Mouse (Mus musculus) heart, postnatal 25 days (tissue): ENCODE data around the gene Zfyve27. TPM values are rescaled to one million over a fixed set of nuclear protein-coding genes. Genes with fewer than 3 reads are reported as not detected.

ENCODE experiments used
- DNase-seq: peaks from one replicate; pipeline ENCODE4 v3.0.0; 2022; ENCODE audit warnings: low spot score
- intact Hi-C: fragments of 180-260 bp; cut with DNase I; formaldehyde crosslinking; loops from one replicate; pipeline ENCODE4 v1.15.1; 2025
- total RNA-seq, 2 experiments: library from RNA; stranded (reverse); gene quantifications; 2 replicates each; pipeline ENCODE4 v1.2.3; 2021

Gene Zfyve27
- total RNA-seq, 2 experiments from 2014 or later = 18.3 to 23.0 TPM

GRCm38 (mm10) chr19:42139724-42140517, 23.8 kb upstream of the Zfyve27 start:
- DNase-seq = no peak
- intact Hi-C loops = no loop called here

GRCm38 (mm10) chr19:42141998-42142397, 21.8 kb upstream of the Zfyve27 start:
- intact Hi-C loops = no loop called here

DNA sequence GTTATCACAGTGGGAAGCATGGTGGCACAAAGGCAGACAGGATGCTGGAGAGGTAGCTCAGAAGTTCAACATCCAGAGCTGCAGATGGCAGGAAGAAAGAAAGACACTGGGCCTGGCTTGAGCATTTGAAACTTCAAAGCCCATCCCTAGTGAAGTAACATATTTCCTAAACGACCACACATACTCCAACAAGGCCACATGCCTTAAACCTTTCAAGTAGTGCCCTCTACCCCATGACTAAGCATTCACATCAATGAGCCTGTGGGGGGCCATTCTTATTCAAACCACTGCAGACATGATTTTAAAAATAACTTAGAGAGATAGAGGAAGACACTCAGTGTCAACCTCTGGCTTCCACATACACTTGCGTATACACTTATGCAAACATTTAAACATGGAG, 21.0 kb upstream of the Zfyve27 start:
- intact Hi-C loops = no loop called here
- no peak for DNase-seq

More at GRCm38 (mm10) chr19:42141998-42142397, 21.8 kb upstream of the Zfyve27 start:
- no peak for DNase-seq

DNA sequence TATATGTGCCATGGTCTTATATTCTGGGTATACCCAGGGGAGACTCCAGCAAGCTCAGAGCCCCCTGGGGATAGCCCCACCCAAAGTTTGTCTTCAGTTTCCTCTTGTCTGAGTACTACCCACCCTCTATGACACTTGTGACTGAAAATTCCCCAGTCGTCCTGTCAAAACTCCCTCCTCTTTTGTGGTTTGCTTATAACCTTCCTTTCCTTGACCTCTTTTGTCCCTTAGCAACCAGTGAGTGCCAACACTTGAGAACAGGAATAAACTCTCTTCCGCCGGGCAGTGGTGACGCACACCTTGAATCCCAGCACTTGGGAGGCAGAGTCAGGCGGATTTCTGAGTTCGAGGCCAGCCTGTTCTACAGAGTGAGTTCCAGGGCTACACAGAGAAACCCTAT, 19.7 kb upstream of the Zfyve27 start:
- intact Hi-C loops = loop anchor here (1.0 kb wide), 1 partner anchor 22 kb away; no protein-coding TSS in a partner anchor
- no peak for DNase-seq

- intact Hi-C loops = loop anchor here (1.0 kb wide), 1 partner anchor 22 kb away; no protein-coding TSS in a partner anchor
- peak; percentile 63 for DNase-seq
These were observed 19.1 kb upstream of the Zfyve27 start for GRCm38 (mm10) chr19:42144541-42145167.

DNA sequence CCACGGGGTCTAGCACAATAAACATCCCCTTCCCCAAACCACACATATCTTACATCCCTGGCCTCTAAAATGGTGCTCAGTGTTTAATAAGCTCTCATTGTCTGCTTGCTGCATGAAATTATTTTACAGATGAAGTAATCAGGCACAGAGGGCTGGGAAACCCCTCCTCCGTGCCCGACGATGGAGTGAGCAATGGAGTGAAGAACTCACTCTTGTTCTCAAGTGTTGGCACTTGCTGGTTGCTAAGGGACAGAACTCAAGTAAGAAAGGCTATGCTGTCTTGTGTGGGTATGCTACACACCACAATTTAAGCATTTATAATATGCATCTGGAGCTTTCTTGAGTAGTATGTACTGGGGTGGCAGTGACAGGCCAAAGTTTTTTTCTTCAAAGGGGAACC, 18.5 kb upstream of the Zfyve27 start:
- intact Hi-C loops = no loop called here
- DNase-seq = no peak

DNA sequence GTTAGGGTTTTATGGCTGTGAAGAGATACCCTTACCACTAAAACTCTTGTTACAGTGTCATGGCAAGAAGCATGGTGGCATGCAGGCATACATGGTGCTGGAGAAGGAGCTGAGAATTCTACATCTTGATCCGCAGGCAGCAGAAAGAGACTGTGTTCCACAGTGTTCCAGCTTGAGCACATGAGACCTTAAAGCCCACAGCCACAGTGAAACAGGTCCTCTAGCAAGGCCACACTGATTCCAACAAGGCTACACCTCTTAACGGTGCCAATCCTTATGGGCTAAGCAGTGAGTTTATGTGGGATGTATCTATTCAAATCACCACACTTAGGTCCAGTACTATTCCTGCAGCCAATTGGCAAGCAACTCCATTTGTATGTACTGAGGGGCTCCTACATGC, 18.0 kb upstream of the Zfyve27 start:
- no peak for DNase-seq
- intact Hi-C loops = no loop called here

GRCm38 (mm10) chr19:42146276-42147010, 17.3 kb upstream of the Zfyve27 start:
- DNase-seq = peak; percentile 29
- intact Hi-C loops = no loop called here

- intact Hi-C loops = no loop called here
- peak; percentile 84 for DNase-seq
These were observed 16.5 kb upstream of the Zfyve27 start, which contains the start of gene Marveld1 for GRCm38 (mm10) chr19:42147170-42147768. Gene Marveld1 (plus strand): TSS chr19:42147400.

- peak; percentile 70 for DNase-seq
- intact Hi-C loops = no loop called here
These were observed 15.8 kb upstream of the Zfyve27 start for GRCm38 (mm10) chr19:42147769-42148568.

GRCm38 (mm10) chr19:42148569-42148860, 15.2 kb upstream of the Zfyve27 start:
- intact Hi-C loops = no loop called here
- DNase-seq = no peak

- intact Hi-C loops = loop anchor here (5.0 kb wide), 1 partner anchor 115 kb away; the partner anchor contains the start of gene Ankrd2
- peak; percentile 78 for DNase-seq
These were observed 11.8 kb upstream of the Zfyve27 start for GRCm38 (mm10) chr19:42151990-42152389.

DNA sequence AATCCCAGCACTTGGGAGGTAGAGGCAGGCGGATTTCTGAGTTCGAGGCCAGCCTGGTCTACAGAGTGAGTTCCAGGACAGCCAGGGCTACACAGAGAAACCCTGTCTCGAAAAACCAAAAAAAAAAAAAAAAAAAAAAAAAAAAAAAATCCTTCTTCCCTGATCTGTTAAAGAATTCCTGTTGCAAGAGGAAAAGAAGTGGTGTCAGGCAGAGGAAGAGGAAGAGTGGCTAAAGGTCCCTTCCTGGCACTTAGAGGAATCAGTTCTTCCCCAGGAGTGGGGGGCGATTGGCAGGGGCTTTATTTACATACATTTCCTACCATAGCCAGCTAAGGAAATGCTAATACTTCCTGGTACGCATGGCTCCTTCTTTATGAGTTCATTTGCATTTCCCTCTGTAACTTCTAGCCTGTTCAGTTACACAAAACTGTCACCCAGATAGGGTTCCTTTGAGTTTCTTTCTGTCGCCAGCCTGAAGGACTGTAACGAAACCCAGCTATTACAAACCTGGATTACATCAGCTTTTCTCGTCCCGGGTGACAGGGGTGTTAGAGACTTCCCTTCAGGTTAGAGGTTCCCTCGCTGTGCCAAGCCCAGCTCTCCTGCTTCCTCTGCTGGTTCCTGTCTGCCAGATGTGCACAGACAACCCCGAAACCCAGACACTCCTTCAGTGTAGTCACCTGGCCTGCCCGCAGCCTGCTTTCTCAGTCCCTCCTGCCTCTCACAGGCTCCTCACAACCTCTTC, 6.1 kb upstream of the Zfyve27 start:
- DNase-seq = no peak
- intact Hi-C loops = no loop called here

DNA sequence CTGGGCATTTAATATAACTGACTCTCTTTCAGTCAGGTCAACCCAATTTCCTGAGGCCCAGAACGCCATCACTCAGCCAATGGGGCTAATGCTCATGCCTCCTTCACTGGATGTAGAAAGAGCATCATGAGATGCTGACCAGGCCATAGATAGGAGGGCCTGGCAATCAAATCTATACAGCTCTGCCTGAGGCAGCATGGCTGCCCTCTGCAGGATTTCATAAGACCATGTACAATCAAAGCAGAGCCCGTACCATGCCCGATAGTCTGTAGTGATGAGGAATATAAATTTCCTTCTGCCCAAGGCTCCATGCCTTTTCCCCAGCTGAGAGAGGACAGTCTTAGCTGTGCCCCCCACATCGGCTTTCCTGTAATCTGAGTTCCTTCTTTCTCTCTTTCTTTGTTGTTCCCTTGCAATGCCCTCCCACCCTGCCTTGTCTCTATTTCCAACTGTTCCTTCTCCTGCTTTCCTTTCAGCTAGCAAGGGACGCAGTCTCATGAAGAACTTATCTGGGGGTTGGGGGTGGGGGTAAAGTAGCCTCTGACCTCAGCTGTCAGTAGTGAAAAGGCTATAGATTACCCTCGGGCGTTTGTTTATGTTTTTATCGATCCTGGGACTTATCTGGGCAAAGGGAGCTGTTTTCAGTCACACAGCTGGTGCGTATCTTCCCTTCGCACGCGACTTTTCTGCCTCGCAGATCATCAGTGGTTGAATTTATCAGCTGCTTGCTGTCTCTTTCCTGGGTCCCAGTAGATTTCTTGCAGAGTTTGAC, 5.3 kb upstream of the Zfyve27 start:
- DNase-seq = no peak

DNA sequence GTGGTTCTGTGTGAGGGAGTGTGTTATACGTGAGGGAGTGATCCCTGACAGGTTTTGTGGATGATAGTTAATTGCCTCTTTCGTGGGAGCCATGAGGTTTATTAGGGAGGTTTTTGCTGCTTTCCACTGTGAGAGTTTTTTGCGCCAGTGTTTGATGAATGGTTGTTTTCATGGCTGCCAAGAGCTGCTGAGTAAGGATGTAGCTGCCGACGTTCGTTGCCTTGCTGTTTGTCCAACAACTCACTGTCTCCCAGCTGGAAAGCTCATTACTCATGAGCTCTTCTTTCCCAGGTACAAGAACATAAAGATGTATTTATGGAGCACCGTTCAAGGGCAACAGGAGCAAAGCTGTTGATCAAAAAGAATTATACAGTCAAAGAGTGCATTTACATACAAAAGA, 437 bp downstream of the Zfyve27 start:
- no peak for DNase-seq
- intact Hi-C loops = no loop called here

More for the DNA sequence above, 5.3 kb upstream of the Zfyve27 start:
- intact Hi-C loops = no loop called here

DNA sequence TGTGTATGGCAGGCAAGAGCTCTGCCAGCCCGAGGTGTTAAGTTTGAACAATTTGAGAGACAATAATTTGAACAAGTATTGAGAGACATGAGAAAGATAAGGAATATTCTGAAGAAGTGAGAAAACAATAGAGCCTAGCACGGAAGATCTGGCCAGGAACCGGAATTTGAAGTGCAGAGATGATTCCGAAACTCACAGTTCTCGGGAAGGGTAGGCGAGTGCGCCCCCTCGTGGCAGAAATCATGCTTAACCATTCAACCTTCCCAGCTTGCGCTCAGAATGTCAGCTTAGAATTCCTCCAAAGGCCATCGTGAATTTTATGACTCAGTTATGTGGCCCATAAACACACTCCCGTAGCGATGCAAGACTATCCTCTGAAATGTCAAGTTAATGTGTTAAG, 2.4 kb downstream of the Zfyve27 start:
- DNase-seq = peak; percentile 67
- intact Hi-C loops = loop anchor here (1.0 to 2.0 kb wide), 2 partner anchors 22 to 131 kb away; partner anchors contain the start of gene Ankrd2

DNA sequence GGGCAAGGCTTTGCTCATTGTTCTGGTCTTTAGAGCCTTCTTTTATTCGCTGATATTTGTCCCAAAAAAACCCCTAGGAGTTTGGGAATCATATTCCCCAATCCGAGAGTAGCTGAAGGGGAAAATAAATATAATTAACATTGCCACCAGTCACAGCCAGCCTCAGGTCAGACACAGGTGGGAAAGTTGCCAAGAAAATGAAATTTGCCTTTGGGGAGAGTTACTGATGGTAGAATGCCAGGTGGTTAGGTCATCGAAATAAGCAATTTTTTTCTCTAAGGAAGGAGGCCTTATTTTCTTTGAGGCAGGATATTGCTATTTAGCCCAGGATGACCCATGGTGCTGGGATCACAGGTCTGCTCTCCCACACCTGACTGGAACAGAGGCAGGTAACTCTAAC, 3.0 kb downstream of the Zfyve27 start:
- intact Hi-C loops = loop anchor here (1.0 to 2.0 kb wide), 2 partner anchors 22 to 132 kb away; partner anchors contain the start of gene Ankrd2
- DNase-seq = no peak

DNA sequence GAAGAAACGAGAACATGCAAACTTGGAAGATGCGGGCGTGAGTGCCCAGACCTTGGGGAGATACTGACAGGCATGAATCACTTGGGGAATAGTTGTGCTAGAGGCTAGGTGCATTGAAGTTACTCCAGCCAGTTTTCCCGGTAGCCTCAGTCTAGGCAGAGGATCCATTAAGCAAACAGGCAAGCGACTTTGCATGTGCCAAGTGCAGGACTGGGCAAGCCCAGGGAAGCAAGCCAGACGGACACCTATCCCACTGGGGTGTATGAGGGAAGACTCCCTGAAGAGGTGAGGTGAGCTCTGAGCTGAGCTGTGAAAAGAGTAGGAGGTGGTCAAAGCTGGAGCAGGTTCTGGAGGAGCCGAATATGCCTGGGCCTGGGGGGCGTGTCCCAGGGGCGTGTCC, 3.7 kb downstream of the Zfyve27 start:
- intact Hi-C loops = loop anchor here (2.0 kb wide), 1 partner anchor 133 kb away; the partner anchor contains the start of gene Ankrd2

More for the DNA sequence above, 3.7 kb downstream of the Zfyve27 start:
- DNase-seq = no peak
